Mouse (Mus musculus): Measurements from ENCODE around the gene 4930404N11Rik. TPM values are rescaled to one million over a fixed set of nuclear protein-coding genes. Genes with fewer than 3 reads are reported as not detected.

4930404N11Rik gene
- polyA plus RNA-seq, 1 experiment from 2014 or later = not detected

- no peak overlapping the region for H3K27ac ChIP-seq (ENCODE audit: low read depth, low read length)
- peaks cover 20% of the 10 kb centered on the region for H3K4me1 ChIP-seq (ENCODE audit: control insufficient read depth, insufficient read depth, low read length)
- no peak overlapping the region for H3K9ac ChIP-seq (ENCODE audit: low read length)
Measured at GRCm38 (mm10) chr10:81355533-81355932, 10.1 kb downstream of the 4930404N11Rik start.

GRCm38 (mm10) chr10:81354738-81355477 is 10.7 kb downstream of the 4930404N11Rik start:
- no peaks in the 10 kb centered on the region for H3K9me3 ChIP-seq (ENCODE audit: control insufficient read depth, low read length)
- H3K27me3 ChIP-seq (ENCODE audit: control insufficient read depth, insufficient read depth, low read length) = no peaks in the 10 kb centered on the region
- no peak overlapping the region for H3K4me2 ChIP-seq
- H3K36me3 ChIP-seq (ENCODE audit: control insufficient read depth, insufficient read depth, low read length) = no peaks in the 10 kb centered on the region
- 62% methylated on average over 9 of the region's 9 CpGs for WGBS
- H3K27ac ChIP-seq (ENCODE audit: low read depth, low read length) = no peak overlapping the region
- ATAC-seq (ENCODE audit: low FRiP score) = no peak
- H3K4me3 ChIP-seq (ENCODE audit: low read depth, low read length) = no peak overlapping the region
- H3K9ac ChIP-seq (ENCODE audit: low read length) = no peak overlapping the region
- no peak for DNase-seq (ENCODE audit: low spot score, missing footprints)
- H3K4me1 ChIP-seq (ENCODE audit: control insufficient read depth, insufficient read depth, low read length) = peaks cover 20% of the 10 kb centered on the region

More at GRCm38 (mm10) chr10:81355533-81355932, 10.1 kb downstream of the 4930404N11Rik start:
- Histone ChIP-seq H3K9me3 (ENCODE audit: control insufficient read depth, low read length) (no peaks in the 10 kb centered on the region), H3K36me3 (ENCODE audit: control insufficient read depth, insufficient read depth, low read length) (no peaks in the 10 kb centered on the region), H3K27me3 (ENCODE audit: control insufficient read depth, insufficient read depth, low read length) (no peaks in the 10 kb centered on the region), H3K4me2 (no peak overlapping the region), H3K4me3 (ENCODE audit: low read depth, low read length) (no peak overlapping the region)
- ATAC-seq (ENCODE audit: low FRiP score) (no peak), DNase-seq (ENCODE audit: low spot score, missing footprints) (no peak)
- WGBS = 84% methylated on average over 4 of the region's 4 CpGs

GRCm38 (mm10) chr10:81351678-81352291 is 13.8 kb downstream of the 4930404N11Rik start:
- H3K9ac ChIP-seq (ENCODE audit: low read length) = no peak overlapping the region
- H3K4me3 ChIP-seq (ENCODE audit: low read depth, low read length) = no peak overlapping the region
- no peaks in the 10 kb centered on the region for H3K9me3 ChIP-seq (ENCODE audit: control insufficient read depth, low read length)
- peaks cover 20% of the 10 kb centered on the region for H3K4me1 ChIP-seq (ENCODE audit: control insufficient read depth, insufficient read depth, low read length)
- H3K27me3 ChIP-seq (ENCODE audit: control insufficient read depth, insufficient read depth, low read length) = peaks cover 5% of the 10 kb centered on the region; the same call in 1 of the 2 replicates
- ATAC-seq (ENCODE audit: low FRiP score) = no peak
- 27% methylated on average over 9 of the region's 9 CpGs for WGBS
- H3K27ac ChIP-seq (ENCODE audit: low read depth, low read length) = no peak overlapping the region
- DNase-seq (ENCODE audit: low spot score, missing footprints) = peak; percentile 79
- H3K36me3 ChIP-seq (ENCODE audit: control insufficient read depth, insufficient read depth, low read length) = no peaks in the 10 kb centered on the region
- no peak overlapping the region for H3K4me2 ChIP-seq

GRCm38 (mm10) chr10:81350351-81351063 is 15.1 kb downstream of the 4930404N11Rik start, which contains the start of gene Hmg20b:
Gene Hmg20b (minus strand): TSS chr10:81350480.
- peaks cover 25% of the 10 kb centered on the region for H3K4me1 ChIP-seq (ENCODE audit: control insufficient read depth, insufficient read depth, low read length)
- H3K27ac ChIP-seq (ENCODE audit: low read depth, low read length) = no peak within 1 kb of the TSS; the same call in 1 of the 2 replicates
- peaks cover 8% of the 10 kb centered on the region for H3K27me3 ChIP-seq (ENCODE audit: control insufficient read depth, insufficient read depth, low read length)
- peak within 1 kb of the TSS; percentile 92 for H3K4me3 ChIP-seq (ENCODE audit: low read depth, low read length)
- no peaks in the 10 kb centered on the region for H3K9me3 ChIP-seq (ENCODE audit: control insufficient read depth, low read length)
- H3K36me3 ChIP-seq (ENCODE audit: control insufficient read depth, insufficient read depth, low read length) = no peaks in the 10 kb centered on the region
- peak within 1 kb of the TSS; percentile 92 for H3K4me2 ChIP-seq
- DNase-seq (ENCODE audit: low spot score, missing footprints) (peak; percentile 99), ATAC-seq (ENCODE audit: low FRiP score) (peak; percentile 95)
- under 1% methylated on average over 54 of the region's 54 CpGs for WGBS
- H3K9ac ChIP-seq (ENCODE audit: low read length) = peak within 1 kb of the TSS; percentile 90

- Histone ChIP-seq H3K27ac (ENCODE audit: low read depth, low read length) (no peak overlapping the region; the same call in 1 of the 2 replicates), H3K9me3 (ENCODE audit: control insufficient read depth, low read length) (no peaks in the 10 kb centered on the region), H3K4me1 (ENCODE audit: control insufficient read depth, insufficient read depth, low read length) (peaks cover 25% of the 10 kb centered on the region), H3K36me3 (ENCODE audit: control insufficient read depth, insufficient read depth, low read length) (no peaks in the 10 kb centered on the region), H3K4me2 (peak overlapping the region; percentile 92), H3K4me3 (ENCODE audit: low read depth, low read length) (peak overlapping the region; percentile 92), H3K9ac (ENCODE audit: low read length) (peak overlapping the region; percentile 90), H3K27me3 (ENCODE audit: control insufficient read depth, insufficient read depth, low read length) (peaks cover 8% of the 10 kb centered on the region)
- DNase-seq (ENCODE audit: low spot score, missing footprints) = no peak
- 2% methylated on average over 29 of the region's 29 CpGs for WGBS
- peak; percentile 49 for ATAC-seq (ENCODE audit: low FRiP score)
Measured at GRCm38 (mm10) chr10:81349961-81350350, 15.7 kb downstream of the 4930404N11Rik start.

GRCm38 (mm10) chr10:81349146-81349545 is 16.5 kb downstream of the 4930404N11Rik start:
- Histone ChIP-seq H3K9me3 (ENCODE audit: control insufficient read depth, low read length) (no peaks in the 10 kb centered on the region), H3K4me2 (peak overlapping the region; percentile 92), H3K27me3 (ENCODE audit: control insufficient read depth, insufficient read depth, low read length) (peaks cover 14% of the 10 kb centered on the region), H3K4me3 (ENCODE audit: low read depth, low read length) (peak overlapping the region; percentile 92), H3K9ac (ENCODE audit: low read length) (peak overlapping the region; percentile 90), H3K36me3 (ENCODE audit: control insufficient read depth, insufficient read depth, low read length) (no peaks in the 10 kb centered on the region), H3K27ac (ENCODE audit: low read depth, low read length) (no peak overlapping the region), H3K4me1 (ENCODE audit: control insufficient read depth, insufficient read depth, low read length) (peaks cover 25% of the 10 kb centered on the region)
- DNase-seq (ENCODE audit: low spot score, missing footprints) (peak; percentile 87), ATAC-seq (ENCODE audit: low FRiP score) (no peak)
- WGBS = 3% methylated on average over 12 of the region's 12 CpGs

- Histone ChIP-seq H3K36me3 (ENCODE audit: control insufficient read depth, insufficient read depth, low read length) (no peaks in the 10 kb centered on the region), H3K9ac (ENCODE audit: low read length) (no peak overlapping the region), H3K4me3 (ENCODE audit: low read depth, low read length) (no peak overlapping the region), H3K4me1 (ENCODE audit: control insufficient read depth, insufficient read depth, low read length) (peaks cover 32% of the 10 kb centered on the region), H3K9me3 (ENCODE audit: control insufficient read depth, low read length) (no peaks in the 10 kb centered on the region), H3K27ac (ENCODE audit: low read depth, low read length) (no peak overlapping the region), H3K4me2 (peak overlapping the region; percentile 29), H3K27me3 (ENCODE audit: control insufficient read depth, insufficient read depth, low read length) (peaks cover 38% of the 10 kb centered on the region)
- DNase-seq (ENCODE audit: low spot score, missing footprints) = peak; percentile 92
- 3% methylated on average over 54 of the region's 55 CpGs for WGBS
- ATAC-seq (ENCODE audit: low FRiP score) = no peak
Measured at GRCm38 (mm10) chr10:81346453-81347067, 19.1 kb downstream of the 4930404N11Rik start.

GRCm38 (mm10) chr10:81345162-81345534 is 20.5 kb downstream of the 4930404N11Rik start:
- no peak overlapping the region for H3K4me3 ChIP-seq (ENCODE audit: low read depth, low read length)
- WGBS = 80% methylated on average over 4 of the region's 4 CpGs

More at GRCm38 (mm10) chr10:81345162-81345534, 20.5 kb downstream of the 4930404N11Rik start:
- no peaks in the 10 kb centered on the region for H3K9me3 ChIP-seq (ENCODE audit: control insufficient read depth, low read length)
- no peak overlapping the region for H3K4me2 ChIP-seq
- H3K4me1 ChIP-seq (ENCODE audit: control insufficient read depth, insufficient read depth, low read length) = peaks cover 32% of the 10 kb centered on the region
- H3K9ac ChIP-seq (ENCODE audit: low read length) = no peak overlapping the region
- ATAC-seq (ENCODE audit: low FRiP score) (no peak), DNase-seq (ENCODE audit: low spot score, missing footprints) (no peak)
- peaks cover 42% of the 10 kb centered on the region for H3K27me3 ChIP-seq (ENCODE audit: control insufficient read depth, insufficient read depth, low read length)
- H3K27ac ChIP-seq (ENCODE audit: low read depth, low read length) = no peak overlapping the region
- no peaks in the 10 kb centered on the region for H3K36me3 ChIP-seq (ENCODE audit: control insufficient read depth, insufficient read depth, low read length)
